Mouse (Mus musculus): ENCODE measurements around the gene Btla. TPM values are rescaled to one million over a fixed set of nuclear protein-coding genes. Genes with fewer than 3 reads are reported as not detected.

The Btla gene
- polyA plus RNA-seq, 2 experiments = 0.35 to 0.73 TPM

GRCm38 (mm10) chr16:45224431-45225008 is 405 bp downstream of the Btla start:
- Histone ChIP-seq H3K27ac (replicated peaks; ENCODE audit: low read depth, low read length) (no peak overlapping the region), H3K9me3 (ENCODE audit: control insufficient read depth, low read length) (no peaks in the 10 kb centered on the region), H3K4me2 (replicated peaks; ENCODE audit: low read depth, low read length, severe bottlenecking) (no peak overlapping the region), H3K4me1 (ENCODE audit: control insufficient read depth, insufficient read depth, low read length) (no peaks in the 10 kb centered on the region), H3K36me3 (ENCODE audit: control insufficient read depth, insufficient read depth, low read length) (no peaks in the 10 kb centered on the region), H3K27me3 (ENCODE audit: control insufficient read depth, insufficient read depth, low read length) (no peaks in the 10 kb centered on the region), H3K9ac (ENCODE audit: low read depth, low read length, severe bottlenecking) (no peak overlapping the region), H3K4me3 (replicated peaks; ENCODE audit: low read length) (no peak overlapping the region)
- ATAC-seq (ENCODE audit: low FRiP score, low read depth) (no peak), DNase-seq (ENCODE audit: low spot score) (no peak)
- no peak for TF ChIP-seq POLR2A (IDR thresholded peaks at IDR 0.05; ENCODE audit: borderline replicate concordance, extremely low read depth, insufficient read depth, insufficient read length)
- WGBS = 61% methylated on average over 4 of the region's 4 CpGs

GRCm38 (mm10) chr16:45227002-45227401 is 2.9 kb downstream of the Btla start:
- H3K4me2 ChIP-seq (replicated peaks; ENCODE audit: low read depth, low read length, severe bottlenecking) = no peak overlapping the region
- H3K27me3 ChIP-seq (ENCODE audit: control insufficient read depth, insufficient read depth, low read length) = no peaks in the 10 kb centered on the region
- DNase-seq (ENCODE audit: low spot score) (no peak), ATAC-seq (ENCODE audit: low FRiP score, low read depth) (no peak)
- no peak for TF ChIP-seq POLR2A (IDR thresholded peaks at IDR 0.05; ENCODE audit: borderline replicate concordance, extremely low read depth, insufficient read depth, insufficient read length)
- no peak overlapping the region for H3K27ac ChIP-seq (replicated peaks; ENCODE audit: low read depth, low read length)
- 56% methylated on average over 1 of the region's 1 CpGs for WGBS
- H3K4me3 ChIP-seq (replicated peaks; ENCODE audit: low read length) = no peak overlapping the region
- no peaks in the 10 kb centered on the region for H3K36me3 ChIP-seq (ENCODE audit: control insufficient read depth, insufficient read depth, low read length)
- H3K9me3 ChIP-seq (ENCODE audit: control insufficient read depth, low read length) = no peaks in the 10 kb centered on the region
- no peak overlapping the region for H3K9ac ChIP-seq (ENCODE audit: low read depth, low read length, severe bottlenecking)
- H3K4me1 ChIP-seq (ENCODE audit: control insufficient read depth, insufficient read depth, low read length) = no peaks in the 10 kb centered on the region

- Histone ChIP-seq H3K9me3 (ENCODE audit: control insufficient read depth, low read length) (no peaks in the 10 kb centered on the region), H3K27ac (replicated peaks; ENCODE audit: low read depth, low read length) (no peak overlapping the region)
- 87% methylated on average over 1 of the region's 1 CpGs for WGBS
These were observed 7.2 kb downstream of the Btla start for GRCm38 (mm10) chr16:45231296-45231695.

GRCm38 (mm10) chr16:45233007-45233406 is 8.9 kb downstream of the Btla start:
- H3K4me2 ChIP-seq (replicated peaks; ENCODE audit: low read depth, low read length, severe bottlenecking) = no peak overlapping the region
- ATAC-seq (ENCODE audit: low FRiP score, low read depth) = no peak
- DNase-seq (ENCODE audit: low spot score) = no peak
- no peak overlapping the region for H3K27ac ChIP-seq (replicated peaks; ENCODE audit: low read depth, low read length)
- no peak overlapping the region for H3K9ac ChIP-seq (ENCODE audit: low read depth, low read length, severe bottlenecking)
- no peaks in the 10 kb centered on the region for H3K4me1 ChIP-seq (ENCODE audit: control insufficient read depth, insufficient read depth, low read length)
- WGBS = 75% methylated on average over 3 of the region's 3 CpGs
- no peak for TF ChIP-seq POLR2A (IDR thresholded peaks at IDR 0.05; ENCODE audit: borderline replicate concordance, extremely low read depth, insufficient read depth, insufficient read length)
- no peaks in the 10 kb centered on the region for H3K36me3 ChIP-seq (ENCODE audit: control insufficient read depth, insufficient read depth, low read length)
- no peak overlapping the region for H3K4me3 ChIP-seq (replicated peaks; ENCODE audit: low read length)
- no peaks in the 10 kb centered on the region for H3K27me3 ChIP-seq (ENCODE audit: control insufficient read depth, insufficient read depth, low read length)
- H3K9me3 ChIP-seq (ENCODE audit: control insufficient read depth, low read length) = no peaks in the 10 kb centered on the region

More at GRCm38 (mm10) chr16:45231296-45231695, 7.2 kb downstream of the Btla start:
- Histone ChIP-seq H3K36me3 (ENCODE audit: control insufficient read depth, insufficient read depth, low read length) (no peaks in the 10 kb centered on the region), H3K4me3 (replicated peaks; ENCODE audit: low read length) (no peak overlapping the region), H3K27me3 (ENCODE audit: control insufficient read depth, insufficient read depth, low read length) (no peaks in the 10 kb centered on the region), H3K4me2 (replicated peaks; ENCODE audit: low read depth, low read length, severe bottlenecking) (no peak overlapping the region), H3K9ac (ENCODE audit: low read depth, low read length, severe bottlenecking) (no peak overlapping the region), H3K4me1 (ENCODE audit: control insufficient read depth, insufficient read depth, low read length) (no peaks in the 10 kb centered on the region)
- DNase-seq (ENCODE audit: low spot score) = no peak
- no peak for ATAC-seq (ENCODE audit: low FRiP score, low read depth)
- TF ChIP-seq POLR2A (IDR thresholded peaks at IDR 0.05; ENCODE audit: borderline replicate concordance, extremely low read depth, insufficient read depth, insufficient read length) = no peak

GRCm38 (mm10) chr16:45242700-45243099 is 18.6 kb downstream of the Btla start:
- Histone ChIP-seq H3K4me1 (ENCODE audit: control insufficient read depth, insufficient read depth, low read length) (no peaks in the 10 kb centered on the region), H3K36me3 (ENCODE audit: control insufficient read depth, insufficient read depth, low read length) (no peaks in the 10 kb centered on the region), H3K4me2 (replicated peaks; ENCODE audit: low read depth, low read length, severe bottlenecking) (no peak overlapping the region), H3K4me3 (replicated peaks; ENCODE audit: low read length) (no peak overlapping the region), H3K9ac (ENCODE audit: low read depth, low read length, severe bottlenecking) (no peak overlapping the region), H3K27ac (replicated peaks; ENCODE audit: low read depth, low read length) (no peak overlapping the region), H3K9me3 (ENCODE audit: control insufficient read depth, low read length) (no peaks in the 10 kb centered on the region), H3K27me3 (ENCODE audit: control insufficient read depth, insufficient read depth, low read length) (no peaks in the 10 kb centered on the region)
- 83% methylated on average over 1 of the region's 1 CpGs for WGBS
- ATAC-seq (ENCODE audit: low FRiP score, low read depth) (0 out of 2 replicates have a peak, but pooled peaks have one; percentile 55), DNase-seq (ENCODE audit: low spot score) (peak; percentile 28)
- no peak for TF ChIP-seq POLR2A (IDR thresholded peaks at IDR 0.05; ENCODE audit: borderline replicate concordance, extremely low read depth, insufficient read depth, insufficient read length)
